Mouse (Mus musculus) induced T-regulatory cell, adult 2 months (primary cell): ENCODE measurements at regions not wholly inside any gene's neighbourhood (a gene's known extent, or its start where the extent isn't known, plus 50 kb on each side); places are given as distances from the start of the nearest gene placed in this dataset.

Experiments used
- DNase-seq: peaks from one replicate; pipeline ENCODE4 v3.0.0-alpha.2; 2012; ENCODE audit warnings: low read depth

DNA sequence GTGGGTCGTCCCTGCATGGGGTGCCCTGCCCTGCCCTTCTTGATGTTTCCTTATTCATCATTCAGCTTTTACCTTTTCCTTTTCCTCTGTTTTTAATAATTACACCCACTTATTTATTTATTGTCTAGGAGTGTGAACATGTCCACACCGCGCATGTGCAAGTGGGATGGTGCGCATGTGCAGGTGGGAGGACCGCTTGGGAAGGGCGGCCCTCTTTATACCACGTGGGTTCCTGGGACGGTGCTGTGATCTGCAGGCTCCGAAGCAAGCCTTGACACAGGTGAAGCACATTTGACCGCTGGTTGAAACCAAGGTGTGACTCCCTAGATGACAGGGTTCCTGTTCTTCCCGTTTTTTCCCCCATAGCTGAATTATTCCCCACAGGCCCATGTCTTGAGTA lies 60.0 kb downstream of the Syf2 start:
- no peak for DNase-seq

DNA sequence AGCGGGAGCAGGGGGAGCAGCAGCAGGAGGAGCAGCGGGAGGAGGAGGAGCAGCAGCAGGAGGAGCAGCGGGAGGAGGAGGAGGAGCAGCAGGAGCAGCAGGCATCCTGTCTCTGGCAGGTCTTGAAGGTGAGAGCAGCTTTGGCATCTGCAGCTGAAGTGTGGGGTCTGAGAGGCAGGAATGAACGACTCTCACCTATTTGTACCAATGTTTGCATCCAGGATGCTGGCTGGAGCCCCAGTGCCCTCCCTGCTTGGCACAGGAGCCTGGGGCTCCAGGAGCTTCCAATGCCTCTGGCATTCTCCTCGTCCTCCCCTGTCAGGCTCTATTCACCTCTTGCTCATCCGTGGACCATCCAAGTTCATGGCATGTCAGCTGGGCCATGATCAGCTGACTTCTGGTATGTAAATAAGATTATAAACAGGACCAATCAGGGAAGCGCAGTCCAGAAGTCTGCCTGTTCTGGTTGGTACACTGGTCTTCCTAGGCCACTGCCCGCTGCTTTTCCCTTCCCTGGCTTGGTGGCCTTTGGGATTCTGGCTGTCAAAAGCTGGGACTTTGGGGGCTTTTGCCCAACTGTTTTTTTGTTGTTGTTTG lies 62.9 kb downstream of the Syf2 start:
- DNase-seq, result no peak

DNA sequence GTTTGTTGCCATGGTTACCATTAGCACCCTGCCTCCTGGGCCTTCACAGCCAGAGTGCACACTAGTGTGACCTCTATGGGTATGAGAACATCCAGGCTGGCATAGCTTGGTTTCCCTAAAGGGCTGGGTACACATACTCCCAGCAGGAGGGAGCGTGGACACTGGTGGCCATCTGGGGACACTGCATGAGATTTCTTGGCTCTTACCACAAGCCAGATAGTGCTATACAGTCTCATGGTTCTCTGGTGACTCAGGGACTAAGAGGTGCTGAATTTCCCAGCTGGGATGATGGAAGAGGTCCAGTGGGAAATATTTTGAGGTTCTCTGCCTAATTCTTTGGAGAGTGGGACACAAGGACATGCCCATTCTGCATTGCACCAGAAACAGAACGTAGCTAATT lies 63.5 kb downstream of the Syf2 start:
- no peak for DNase-seq

DNA sequence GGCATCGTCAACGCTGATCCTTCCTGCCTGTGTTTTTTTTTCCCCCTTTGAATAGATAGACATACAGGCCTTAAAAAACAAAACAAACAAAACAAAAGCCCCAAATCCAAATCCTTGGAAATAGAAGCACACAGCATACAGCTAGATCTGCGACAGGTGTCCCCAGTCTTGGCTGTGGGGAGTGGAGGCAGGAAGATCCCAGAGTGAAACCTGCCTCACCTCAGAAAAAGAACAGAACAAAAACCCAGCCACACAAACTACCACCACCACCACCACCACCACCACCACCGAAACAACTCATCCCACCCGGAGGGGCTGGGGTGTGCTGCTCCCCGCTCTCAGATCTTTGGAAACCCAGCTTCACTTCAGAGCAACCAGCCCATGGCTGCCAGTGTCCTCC lies 64.0 kb downstream of the Syf2 start:
- DNase-seq, result no peak

DNA sequence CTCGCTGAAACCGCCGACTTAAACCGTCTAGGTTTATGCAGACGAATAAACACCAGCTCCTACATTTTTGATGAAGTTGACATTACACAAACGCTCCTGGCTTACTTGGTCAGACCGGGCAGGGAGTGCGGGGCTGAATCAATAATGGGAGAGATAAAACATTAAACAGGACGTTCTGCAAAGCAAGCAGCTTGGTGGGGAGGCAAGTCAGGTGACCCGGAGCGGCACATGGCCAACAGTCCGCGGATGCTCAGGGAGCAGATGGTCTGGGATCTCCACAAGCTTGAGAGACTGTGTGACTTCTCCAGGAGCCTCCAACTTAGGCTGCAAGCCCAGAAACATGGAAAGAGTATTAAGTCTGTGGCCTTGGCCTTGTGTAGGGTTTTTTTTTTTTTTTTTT lies 64.4 kb downstream of the Syf2 start:
- DNase-seq, result no peak

DNA sequence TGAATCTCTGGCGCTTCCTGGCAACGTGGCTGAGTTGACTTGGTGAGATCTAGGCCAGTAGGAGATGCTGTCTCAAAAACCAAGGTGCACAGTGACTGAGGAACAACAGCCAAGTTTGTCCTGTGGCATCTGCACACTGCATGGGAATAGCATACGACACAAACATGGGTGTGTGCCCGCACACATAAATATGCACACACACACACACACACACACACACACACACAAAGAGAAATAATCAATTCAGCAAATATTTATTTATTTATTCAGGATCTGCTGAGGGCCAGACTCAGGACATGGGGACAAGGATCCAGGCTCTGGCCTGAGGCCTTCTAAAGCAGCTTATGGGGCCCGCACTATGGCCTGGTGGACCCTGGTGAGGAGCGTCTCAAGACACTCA lies 65.4 kb downstream of the Syf2 start:
- DNase-seq, result no peak

- peak; percentile 59 for DNase-seq
Observed at GRCm38 (mm10) chr4:134997461-134998434, 67.0 kb downstream of the Syf2 start.

DNA sequence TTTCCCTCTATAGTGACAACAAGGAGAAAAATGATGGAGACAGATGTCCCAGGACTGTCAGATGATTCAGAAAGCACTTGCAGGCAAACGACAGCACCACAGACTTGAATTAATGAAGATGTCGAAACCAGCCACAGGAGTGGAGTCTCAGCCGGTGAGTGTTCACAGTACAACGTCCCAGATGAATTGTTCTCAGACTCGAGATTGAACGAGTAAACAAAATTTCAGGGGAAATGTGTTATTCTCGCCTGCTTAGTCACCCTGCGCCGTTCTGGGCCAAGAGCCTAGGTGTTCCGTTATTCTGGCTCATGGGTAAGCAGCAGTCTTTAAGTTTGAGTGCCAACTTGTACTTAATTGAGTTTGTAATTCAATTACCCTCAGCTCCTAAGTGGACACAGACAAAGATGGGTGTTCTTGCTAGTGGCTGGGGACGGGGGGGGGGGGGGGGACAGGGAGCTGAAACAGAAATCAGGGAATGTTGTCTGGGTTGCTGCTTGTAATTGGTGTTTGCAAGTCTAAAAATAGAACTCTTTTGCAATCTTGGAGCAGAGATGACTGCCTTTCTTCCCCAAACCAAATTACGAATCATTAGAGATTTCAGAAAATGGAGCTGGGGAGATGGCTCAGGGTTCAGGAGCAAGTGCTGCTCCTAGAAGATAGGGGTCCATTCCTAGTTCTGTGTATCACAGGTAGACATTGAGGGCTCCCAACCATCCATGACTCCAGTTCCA lies 68.4 kb downstream of the Syf2 start:
- DNase-seq, result no peak

DNA sequence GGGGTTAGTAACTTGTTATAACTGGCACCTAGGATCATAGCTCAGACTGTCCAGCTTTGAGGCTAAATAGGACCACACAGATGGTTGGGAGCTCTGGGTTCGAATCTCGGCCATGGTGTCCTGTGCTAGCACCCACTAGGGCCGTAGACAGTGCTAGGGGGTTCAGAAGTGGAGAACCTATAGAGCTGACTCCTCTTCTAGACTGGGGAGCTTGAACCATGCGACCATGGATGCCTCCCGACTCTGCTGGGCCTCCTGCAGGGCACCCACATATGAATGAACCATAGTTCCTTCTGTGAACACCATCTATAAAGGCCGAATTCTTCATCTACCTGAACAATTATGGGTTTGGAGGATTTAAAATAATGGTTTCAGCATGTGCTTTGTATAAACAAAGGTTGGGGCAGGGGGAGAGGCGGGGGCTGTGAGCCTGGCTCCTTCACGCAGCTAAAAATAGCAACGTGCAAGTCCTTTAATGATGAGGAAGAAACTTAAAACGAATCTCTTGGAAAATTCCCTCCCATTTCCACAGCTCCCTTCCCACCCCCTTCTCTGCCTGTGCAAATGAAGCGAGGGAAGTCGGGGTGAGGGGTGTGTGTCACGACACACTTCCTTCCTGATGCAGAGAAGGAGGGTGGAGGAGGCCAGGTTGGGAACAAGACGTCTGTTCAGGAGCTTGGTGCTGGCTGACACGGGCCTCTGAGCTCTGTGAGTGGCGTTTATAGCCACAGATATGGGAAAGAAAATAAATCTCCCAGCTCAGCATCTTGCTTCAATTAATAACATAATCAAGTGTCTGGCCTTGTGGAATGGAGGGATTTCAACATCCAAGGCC lies 71.6 kb downstream of the Syf2 start:
- DNase-seq, result no peak

GRCm38 (mm10) chr4:135011365-135011764 lies 80.7 kb downstream of the Syf2 start:
- no peak for DNase-seq

- DNase-seq, result no peak
Observed at GRCm38 (mm10) chr4:135012945-135013344, 82.2 kb downstream of the Syf2 start.

GRCm38 (mm10) chr4:135013932-135014331 lies 83.2 kb downstream of the Syf2 start:
- DNase-seq, result peak; percentile 66

- DNase-seq, result peak; percentile 76
Observed at GRCm38 (mm10) chr4:135018018-135018417, 87.3 kb downstream of the Syf2 start.

- peak; percentile 59 for DNase-seq
Observed at GRCm38 (mm10) chr4:135019120-135019519, 88.4 kb downstream of the Syf2 start.

GRCm38 (mm10) chr4:135020262-135020991 lies 89.7 kb downstream of the Syf2 start:
- no peak for DNase-seq

DNA sequence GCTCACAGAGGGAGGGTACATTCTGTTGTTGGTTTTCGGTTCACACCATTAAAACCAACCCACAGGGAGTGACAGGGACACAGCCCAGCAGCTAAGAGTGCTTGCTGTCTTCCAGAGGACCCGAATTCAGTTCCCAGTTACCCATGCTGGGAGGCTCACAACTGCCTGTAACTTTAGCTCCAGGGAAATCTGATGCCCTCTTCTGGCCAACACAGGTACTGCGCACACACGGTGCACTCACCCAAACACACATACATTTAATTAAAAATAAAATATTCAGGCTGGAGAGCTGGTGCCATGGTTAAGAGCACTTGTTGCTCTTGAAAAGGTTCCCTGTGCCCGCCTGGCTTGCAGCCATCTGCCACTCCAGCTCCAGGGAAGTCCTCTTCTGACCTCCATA lies 92.5 kb downstream of the Syf2 start:
- peak; percentile 44 for DNase-seq

DNA sequence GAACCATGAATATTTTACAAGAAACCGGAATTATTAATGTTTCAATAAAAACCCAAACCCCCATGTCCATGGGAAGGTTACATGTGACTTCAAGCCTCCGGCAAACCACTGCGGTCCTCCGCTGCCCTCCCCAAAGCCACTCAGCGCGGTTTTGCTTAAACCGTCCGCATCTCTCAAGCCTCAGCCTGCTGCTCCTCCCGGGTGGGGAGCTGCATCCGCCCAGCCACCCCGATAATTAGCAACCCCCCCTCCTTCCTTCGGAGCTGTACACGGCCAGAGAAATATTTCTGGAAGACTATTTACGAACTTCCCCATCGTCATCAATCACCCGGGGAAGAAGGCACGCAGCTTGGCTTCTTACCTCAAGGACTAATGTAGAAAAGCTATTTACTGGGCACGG lies 94.7 kb upstream of the Runx3 start:
- no peak for DNase-seq

- no peak for DNase-seq
Observed at GRCm38 (mm10) chr4:135027136-135027535, 93.3 kb upstream of the Runx3 start.

- no peak for DNase-seq
Observed at GRCm38 (mm10) chr4:135029723-135030122, 90.7 kb upstream of the Runx3 start.

GRCm38 (mm10) chr4:135032461-135032860 lies 88.0 kb upstream of the Runx3 start:
- DNase-seq, result no peak

GRCm38 (mm10) chr4:135033302-135033701 lies 87.2 kb upstream of the Runx3 start:
- DNase-seq, result no peak
